ENCODE assay signal across 16 mouse cellular contexts in genomic region chr2:48412683-48413440, GRCm38 (mm10).
DNase-seq lines count a peak whose midpoint lies in the region; ATAC-seq and TF ChIP-seq lines count a peak whose summit lies in the region.
"Had no signal": no experiment of that assay in that cellular context is flagged by ENCODE, and none has a peak within 500 bp of the region (broad histone marks: within the 10 kb centered on the region; RNA-seq: fewer than 3 reads in every experiment).

No protein-coding gene starts in this region.

- WGBS in kidney, embryonic 14.5 days, result 65% methylated on average over 4 of the region's 4 CpGs
- 50% methylated on average over 4 of the region's 4 CpGs for WGBS in lung, embryonic 16.5 days
- 72% methylated on average over 4 of the region's 4 CpGs for WGBS in heart, adult 2 months
- 86% methylated on average over 4 of the region's 4 CpGs for WGBS in forebrain, embryonic 16.5 days

- no peaks in the 10 kb centered on the region for H3K27me3 ChIP-seq in kidney, embryonic 14.5 days (ENCODE audit: control insufficient read depth, insufficient read depth, low read length)
- no peaks in the 10 kb centered on the region for H3K27me3 ChIP-seq in lung, embryonic 16.5 days (ENCODE audit: control insufficient read depth, insufficient read depth, low read depth, low read length)
- no peaks in the 10 kb centered on the region for H3K27me3 ChIP-seq in heart, adult 2 months (ENCODE audit: control insufficient read depth, insufficient read depth, low read length)
- H3K27me3 ChIP-seq in forebrain, embryonic 16.5 days (replicated peaks; ENCODE audit: control insufficient read depth, insufficient read depth, low read length), result 0 out of 2 replicates have a peak, but pooled peaks cover 3% of the 10 kb centered on the region
- H3K27me3 ChIP-seq: embryonic facial prominence, embryonic 15.5 days; heart, embryonic 12.5 days; limb, embryonic 15.5 days had no signal

- intact Hi-C loops in heart, adult 2 months (cut with DNase I), result no loop called here

- H3K36me3 ChIP-seq in kidney, embryonic 14.5 days (ENCODE audit: control insufficient read depth, insufficient read depth, low read length), result no peaks in the 10 kb centered on the region
- no peaks in the 10 kb centered on the region for H3K36me3 ChIP-seq in lung, embryonic 16.5 days (ENCODE audit: control insufficient read depth, insufficient read depth, low read length)
- H3K36me3 ChIP-seq in heart, adult 2 months (ENCODE audit: control insufficient read depth, insufficient read depth, low read length), result no peaks in the 10 kb centered on the region
- no peaks in the 10 kb centered on the region for H3K36me3 ChIP-seq in forebrain, embryonic 16.5 days (ENCODE audit: control insufficient read depth, insufficient read depth)
- H3K36me3 ChIP-seq: embryonic facial prominence, embryonic 15.5 days; heart, embryonic 12.5 days; limb, embryonic 15.5 days had no signal

- H3K9ac ChIP-seq in kidney, embryonic 14.5 days (ENCODE audit: low read depth, low read length), result no peak overlapping the region
- H3K9ac ChIP-seq in lung, embryonic 16.5 days (ENCODE audit: low read length), result no peak overlapping the region
- H3K9ac ChIP-seq in heart, adult 2 months (ENCODE audit: low read depth, low read length), result no peak overlapping the region
- no peak overlapping the region for H3K9ac ChIP-seq in forebrain, embryonic 16.5 days (replicated peaks; ENCODE audit: low read depth, low read length)
- H3K9ac ChIP-seq: embryonic facial prominence, embryonic 15.5 days; heart, embryonic 12.5 days; limb, embryonic 15.5 days had no signal

- TF ChIP-seq CTCF in heart, adult 2 months (IDR thresholded peaks at IDR 0.05), result no peak

- no peak overlapping the region for H3K27ac ChIP-seq in kidney, embryonic 14.5 days (ENCODE audit: low read depth, low read length)
- peak overlapping the region; percentile 85 for H3K27ac ChIP-seq in lung, embryonic 16.5 days (ENCODE audit: low read length)
- H3K27ac ChIP-seq in heart, adult 2 months, result no peak overlapping the region
- no peak overlapping the region for H3K27ac ChIP-seq in forebrain, embryonic 16.5 days (ENCODE audit: low read length)
- H3K27ac ChIP-seq: embryonic facial prominence, embryonic 15.5 days; limb, embryonic 15.5 days had no signal

- H3K9me3 ChIP-seq in kidney, embryonic 14.5 days (ENCODE audit: control insufficient read depth, low read length), result no peaks in the 10 kb centered on the region
- H3K9me3 ChIP-seq in lung, embryonic 16.5 days (ENCODE audit: control insufficient read depth, low read length), result no peaks in the 10 kb centered on the region
- H3K9me3 ChIP-seq in forebrain, embryonic 16.5 days (ENCODE audit: control insufficient read depth, low read length), result no peaks in the 10 kb centered on the region
- H3K9me3 ChIP-seq: embryonic facial prominence, embryonic 15.5 days; heart, embryonic 12.5 days; limb, embryonic 15.5 days had no signal

- no peaks in the 10 kb centered on the region for H3K4me1 ChIP-seq in kidney, embryonic 14.5 days (ENCODE audit: control insufficient read depth, insufficient read depth, low read length)
- peaks cover 2% of the 10 kb centered on the region; the same call in 1 of the 2 replicates for H3K4me1 ChIP-seq in lung, embryonic 16.5 days (replicated peaks; ENCODE audit: control insufficient read depth, insufficient read depth, low read length)
- no peaks in the 10 kb centered on the region; the same call in 1 of the 2 replicates for H3K4me1 ChIP-seq in heart, adult 2 months (ENCODE audit: control insufficient read depth, insufficient read depth, low read length)
- 0 out of 2 replicates have a peak, but pooled peaks cover 3% of the 10 kb centered on the region for H3K4me1 ChIP-seq in forebrain, embryonic 16.5 days (replicated peaks; ENCODE audit: control insufficient read depth, insufficient read depth, low read length)
- H3K4me1 ChIP-seq: embryonic facial prominence, embryonic 15.5 days had no signal

- no peak overlapping the region for H3K4me3 ChIP-seq in kidney, embryonic 14.5 days (ENCODE audit: low read length)
- H3K4me3 ChIP-seq in lung, embryonic 16.5 days (ENCODE audit: low read length), result no peak overlapping the region
- no peak overlapping the region for H3K4me3 ChIP-seq in heart, adult 2 months
- no peak overlapping the region for H3K4me3 ChIP-seq in forebrain, embryonic 16.5 days (replicated peaks; ENCODE audit: low read length)
- H3K4me3 ChIP-seq: embryonic facial prominence, embryonic 15.5 days; heart, embryonic 12.5 days; limb, embryonic 15.5 days had no signal

- H3K79me2 ChIP-seq in heart, adult 2 months (replicated peaks; ENCODE audit: control insufficient read depth, insufficient read depth, low read length), result no peaks in the 10 kb centered on the region

- DNase-seq in thymus, postnatal 4 days, result peak; percentile 7
- DNase-seq in thymus, postnatal 10 days (ENCODE audit: low spot score in 2 of 2), result no peak
- no peak for DNase-seq in heart, adult 2 months
- no peak for DNase-seq in adrenal gland, postnatal 14 days
- DNase-seq: gastrocnemius, postnatal 14 days; spleen, adult 18-20 months; thymus, adult 2 months had no signal

- no peak overlapping the region for H3K4me2 ChIP-seq in kidney, embryonic 14.5 days (replicated peaks; ENCODE audit: low read depth, low read length)
- no peak overlapping the region for H3K4me2 ChIP-seq in lung, embryonic 16.5 days (ENCODE audit: low read depth, low read length)
- no peak overlapping the region for H3K4me2 ChIP-seq in forebrain, embryonic 16.5 days (ENCODE audit: low read length)
- H3K4me2 ChIP-seq: embryonic facial prominence, embryonic 15.5 days; heart, embryonic 12.5 days; limb, embryonic 15.5 days had no signal

- no peak for TF ChIP-seq EP300 in heart, adult 2 months (IDR thresholded peaks at IDR 0.05; ENCODE audit: insufficient read depth, low read depth, low read length)

- no peak for TF ChIP-seq POLR2A in heart, adult 2 months (IDR thresholded peaks at IDR 0.05; ENCODE audit: insufficient read depth, low read depth, low read length)

- peak; percentile 91 for ATAC-seq in kidney, embryonic 14.5 days (ENCODE audit: low FRiP score, low TSS enrichment)
- peak; percentile 95 for ATAC-seq in lung, embryonic 16.5 days (ENCODE audit: low read depth)
- ATAC-seq in forebrain, embryonic 16.5 days, result no peak
- ATAC-seq: activated CD4-positive, CD25-positive, alpha-beta regulatory T cell, adult 4 months; forebrain, embryonic 14.5 days; midbrain, embryonic 16.5 days had no signal
